ENCODE assay signal across 9 mouse cellular contexts in genomic region chr8:13601166-13601565, GRCm38 (mm10). TPM values are rescaled to one million over a fixed set of nuclear protein-coding genes. Genes with fewer than 3 reads are reported as not detected.
A peak's percentile ranks its signal among the peaks of the same experiment; 100 is the strongest.
DNase-seq lines count a peak whose midpoint lies in the region; ATAC-seq and TF ChIP-seq lines count a peak whose summit lies in the region.
"Had no signal": no experiment of that assay in that cellular context is flagged by ENCODE, and none has a peak within 500 bp of the region (broad histone marks: within the 10 kb centered on the region; RNA-seq: fewer than 3 reads in every experiment).

No protein-coding gene starts in this region.

- H3K4me1 ChIP-seq in bone marrow macrophage, adult 2 months (ENCODE audit: control insufficient read depth, insufficient read depth, low read length) = peaks cover 29% of the 10 kb centered on the region

- TF ChIP-seq CTCF in bone marrow macrophage, adult 2 months (IDR thresholded peaks at IDR 0.05; ENCODE audit: low read depth, low read length) = no peak

- H3K4me3 ChIP-seq in bone marrow macrophage, adult 2 months (ENCODE audit: insufficient read depth, low read length) = peak overlapping the region; percentile 17

- no peak for TF ChIP-seq POLR2A in bone marrow macrophage, adult 2 months (IDR thresholded peaks at IDR 0.05; ENCODE audit: borderline replicate concordance, low read depth, low read length)

- peak overlapping the region; percentile 66 for H3K27ac ChIP-seq in bone marrow macrophage, adult 2 months (ENCODE audit: insufficient read depth, low read depth, low read length)

- ATAC-seq in megakaryocyte, adult 5-6 weeks (ENCODE audit: poor library complexity, severe bottlenecking) = peak; percentile 51

- peak; percentile 26 to 52 for DNase-seq in heart, adult 9 months (ENCODE audit: low spot score in 2 of 2)
- DNase-seq in heart, postnatal 4 days = no peak
- DNase-seq in thymus, postnatal 0 days (ENCODE audit: low spot score) = peak; percentile 60
- no peak for DNase-seq in right cerebral cortex, postnatal 4 days
- no peak for DNase-seq in layer of hippocampus, postnatal 36 days
- no peak for DNase-seq in ovary, adult 18-20 months (ENCODE audit: low spot score)
- DNase-seq: adrenal gland, postnatal 36 days had no signal

RNA-seq across cellular contexts. Expression of gene 1700029H14Rik, which starts 38.9 kb away (rescaled TPM):
- total RNA-seq in heart, postnatal 4 days (2021) = not detected
- not detected in 2 replicates for polyA plus RNA-seq in bone marrow macrophage, adult 2 months (2012; ENCODE audit: insufficient read depth, insufficient read length, missing spikeins)
- total RNA-seq in megakaryocyte, adult 5-6 weeks (2015) = not detected in 2 replicates
- not detected in 2 replicates for total RNA-seq in megakaryocyte, adult 5-6 weeks (2017)
- polyA plus RNA-seq in thymus, postnatal 0 days (2015; fragmentation: Nextera tagmentation; extraction: Ambion mirVana) = not detected in 2 replicates
- not detected for total RNA-seq in layer of hippocampus, postnatal 36 days (2021)
- total RNA-seq: adrenal gland, postnatal 36 days had no signal

Comparison
In these comparisons a context has a peak if more than half of its experiments do, and no peak if none do; other contexts are left out.
1. DNase-seq: peak in heart, adult 9 months (2 of 2) and thymus, postnatal 0 days (single experiment); none in heart, postnatal 4 days (single experiment), right cerebral cortex, postnatal 4 days (single experiment), layer of hippocampus, postnatal 36 days (0 of 2) and ovary, adult 18-20 months (single experiment).